Mouse (Mus musculus) heart, adult 18-20 months (tissue): ENCODE measurements around the gene Fbxo27. TPM values are rescaled to one million over a fixed set of nuclear protein-coding genes. Genes with fewer than 3 reads are reported as not detected.

ENCODE experiments used
- total RNA-seq, 2 experiments: library from RNA; stranded (reverse); gene quantifications; 2 replicates each; pipeline ENCODE4 v1.2.3; 2021

The Fbxo27 gene
- total RNA-seq, 2 experiments from 2014 or later: 0.12 to 0.23 TPM

Other genes with a start within 250 kb of the Fbxo27 start
- under 1 TPM; 0.46 to 0.65 TPM for gene Lrfn1, start 240.9 kb upstream of the Fbxo27 start, total RNA-seq
- gene Ifnl2, start 182.4 kb upstream of the Fbxo27 start, total RNA-seq: not detected
- gene Ifnl3, start 170.0 kb upstream of the Fbxo27 start, total RNA-seq: not detected
- gene Sycn, start 152.0 kb upstream of the Fbxo27 start, total RNA-seq: not detected
- not detected for gene Nccrp1, start 145.6 kb upstream of the Fbxo27 start, total RNA-seq
- gene Samd4b, start 94.7 kb upstream of the Fbxo27 start, total RNA-seq: 10 to 100 TPM; 19.6 to 22.1 TPM
- gene Pak4, start 94.7 kb upstream of the Fbxo27 start, total RNA-seq: 1 to 10 TPM; 8.8 to 9.9 TPM
- gene Acp7, start 61.5 kb upstream of the Fbxo27 start, total RNA-seq: not detected
- gene Fbxo17, start 24.0 kb downstream of the Fbxo27 start, total RNA-seq: under 1 TPM; 0.62 to 0.82 TPM
- 10 to 100 TPM; 59.4 to 60.4 TPM for gene Mrps12, start 49.0 kb downstream of the Fbxo27 start, total RNA-seq
- 10 to 100 TPM; 14.7 to 15.5 TPM for gene Sars2, start 49.1 kb downstream of the Fbxo27 start, total RNA-seq
- not detected for gene Ccer2, start 63.3 kb downstream of the Fbxo27 start, total RNA-seq
- gene Sirt2, start 73.9 kb downstream of the Fbxo27 start, total RNA-seq: 10 to 100 TPM; 84.3 to 88.4 TPM
- 10 to 100 TPM; 25.8 to 26.8 TPM for gene Nfkbib, start 74.7 kb downstream of the Fbxo27 start, total RNA-seq
- gene Rinl, start 96.1 kb downstream of the Fbxo27 start, total RNA-seq: 1 to 10 TPM; 1.5 to 3.4 TPM
- 100 to 1,000 TPM; 196 to 224 TPM for gene Hnrnpl, start 115.7 kb downstream of the Fbxo27 start, total RNA-seq
- gene Ech1, start 132.4 kb downstream of the Fbxo27 start, total RNA-seq: 1,000 to 10,000 TPM; 1,960 to 1,989 TPM
- 10 to 100 TPM in 1 of 2 experiments, 1 to 10 TPM in 1; 9.6 to 18.7 TPM for gene Lgals4, start 141.0 kb downstream of the Fbxo27 start, total RNA-seq
- gene Lgals7, start 171.0 kb downstream of the Fbxo27 start, total RNA-seq: 1 to 10 TPM in 1 of 2 experiments, under 1 TPM in 1; 0.93 to 1.8 TPM
- under 1 TPM; 0.31 to 0.35 TPM for gene Capn12, start 188.6 kb downstream of the Fbxo27 start, total RNA-seq